Mouse (Mus musculus): ENCODE data around the gene Clcnka.

DNA sequence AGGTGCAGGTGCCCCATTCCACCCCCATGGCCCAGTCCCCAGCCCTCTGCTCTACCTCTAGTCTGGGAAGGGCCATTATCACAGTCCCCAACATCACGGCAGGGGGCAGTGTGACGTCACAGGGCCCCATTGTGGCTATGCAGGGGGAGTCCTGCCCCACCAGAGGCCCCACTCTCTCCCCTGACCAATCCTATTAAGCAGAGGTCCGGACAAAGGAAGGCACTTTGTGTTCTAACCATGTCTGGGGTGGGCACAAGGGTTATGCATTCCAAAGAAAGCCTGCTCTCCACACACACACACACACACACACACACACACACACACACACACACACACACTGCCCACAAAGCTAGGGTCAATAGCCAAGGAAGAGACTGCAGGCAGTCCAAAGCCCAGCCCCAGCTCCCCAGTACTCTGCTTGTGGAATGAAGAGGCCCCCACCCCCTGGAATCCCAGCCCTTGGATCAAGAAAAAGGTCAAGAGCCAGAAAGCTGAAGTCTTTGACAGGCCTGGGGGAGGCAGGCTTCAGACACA is 63.2 kb downstream of the Clcnka start:
- TF ChIP-seq POLR2A (IDR thresholded peaks at IDR 0.05; ENCODE audit: borderline replicate concordance, insufficient read depth, low read length) (no peak), CTCF (IDR thresholded peaks at IDR 0.05; ENCODE audit: borderline replicate concordance, insufficient read depth, low read depth, low read length) (no peak)
